Mouse (Mus musculus): ENCODE results near the gene Tmem231. TPM values are rescaled to one million over a fixed set of nuclear protein-coding genes. Genes with fewer than 3 reads are reported as not detected.

Tmem231 gene
- polyA plus RNA-seq, 1 experiment from 2014 or later: 15.8 TPM

GRCm38 (mm10) chr8:111889931-111890910 lies 43.5 kb downstream of the Tmem231 start:
- peaks cover 7% of the 10 kb centered on the region; the same call in 1 of the 2 replicates for H3K4me1 ChIP-seq (ENCODE audit: control insufficient read depth, insufficient read depth, low read length)
- 0 out of 2 replicates have a peak, but pooled peaks have one; percentile 28 for ATAC-seq (ENCODE audit: low read depth)
- WGBS: 11% methylated on average over 79 of the region's 86 CpGs
- peak overlapping the region; percentile 22 for H3K4me3 ChIP-seq (ENCODE audit: low read depth, low read length)
- H3K4me2 ChIP-seq (ENCODE audit: low read depth, low read length): peak overlapping the region; percentile 44
- H3K27me3 ChIP-seq (replicated peaks; ENCODE audit: control insufficient read depth, insufficient read depth, low read length): peaks cover 30% of the 10 kb centered on the region
- no peak for DNase-seq (ENCODE audit: low spot score)
- no peaks in the 10 kb centered on the region for H3K9me3 ChIP-seq (ENCODE audit: control insufficient read depth, low read length)
- no peaks in the 10 kb centered on the region for H3K36me3 ChIP-seq (ENCODE audit: control insufficient read depth, insufficient read depth, low read length)
- no peak overlapping the region for H3K27ac ChIP-seq (replicated peaks; ENCODE audit: low read depth, low read length)
- no peak overlapping the region for H3K9ac ChIP-seq (ENCODE audit: low read depth, low read length)

- Histone ChIP-seq H3K4me2 (ENCODE audit: low read depth, low read length) (no peak overlapping the region), H3K9me3 (ENCODE audit: control insufficient read depth, low read length) (no peaks in the 10 kb centered on the region), H3K9ac (ENCODE audit: low read depth, low read length) (no peak overlapping the region), H3K4me3 (ENCODE audit: low read depth, low read length) (no peak overlapping the region), H3K36me3 (ENCODE audit: control insufficient read depth, insufficient read depth, low read length) (no peaks in the 10 kb centered on the region), H3K27ac (replicated peaks; ENCODE audit: low read depth, low read length) (no peak overlapping the region), H3K27me3 (replicated peaks; ENCODE audit: control insufficient read depth, insufficient read depth, low read length) (peaks cover 30% of the 10 kb centered on the region), H3K4me1 (ENCODE audit: control insufficient read depth, insufficient read depth, low read length) (peaks cover 7% of the 10 kb centered on the region; the same call in 1 of the 2 replicates)
- DNase-seq (ENCODE audit: low spot score) (peak; percentile 87), ATAC-seq (ENCODE audit: low read depth) (peak; percentile 80)
- WGBS: 19% methylated on average over 7 of the region's 7 CpGs
Measured at GRCm38 (mm10) chr8:111888091-111888650, 45.5 kb downstream of the Tmem231 start.

- Histone ChIP-seq H3K4me3 (ENCODE audit: low read depth, low read length) (no peak overlapping the region), H3K9me3 (ENCODE audit: control insufficient read depth, low read length) (no peaks in the 10 kb centered on the region), H3K27me3 (replicated peaks; ENCODE audit: control insufficient read depth, insufficient read depth, low read length) (peaks cover 30% of the 10 kb centered on the region), H3K36me3 (ENCODE audit: control insufficient read depth, insufficient read depth, low read length) (no peaks in the 10 kb centered on the region), H3K4me1 (ENCODE audit: control insufficient read depth, insufficient read depth, low read length) (peaks cover 7% of the 10 kb centered on the region; the same call in 1 of the 2 replicates), H3K9ac (ENCODE audit: low read depth, low read length) (no peak overlapping the region), H3K27ac (replicated peaks; ENCODE audit: low read depth, low read length) (no peak overlapping the region), H3K4me2 (ENCODE audit: low read depth, low read length) (no peak overlapping the region)
- WGBS: 83% methylated on average over 1 of the region's 1 CpGs
- ATAC-seq (ENCODE audit: low read depth) (no peak), DNase-seq (ENCODE audit: low spot score) (no peak)
Measured at GRCm38 (mm10) chr8:111887479-111887878, 46.2 kb downstream of the Tmem231 start.

GRCm38 (mm10) chr8:111883615-111884014 lies 50.1 kb downstream of the Tmem231 start:
- ATAC-seq (ENCODE audit: low read depth) (no peak), DNase-seq (ENCODE audit: low spot score) (no peak)
- H3K36me3 ChIP-seq (ENCODE audit: control insufficient read depth, insufficient read depth, low read length): no peaks in the 10 kb centered on the region
- H3K27ac ChIP-seq (replicated peaks; ENCODE audit: low read depth, low read length): no peak overlapping the region
- no peak overlapping the region for H3K9ac ChIP-seq (ENCODE audit: low read depth, low read length)
- peaks cover 7% of the 10 kb centered on the region; the same call in 1 of the 2 replicates for H3K4me1 ChIP-seq (ENCODE audit: control insufficient read depth, insufficient read depth, low read length)
- no peak overlapping the region for H3K4me3 ChIP-seq (ENCODE audit: low read depth, low read length)
- H3K27me3 ChIP-seq (replicated peaks; ENCODE audit: control insufficient read depth, insufficient read depth, low read length): 0 out of 2 replicates have a peak, but pooled peaks cover 5% of the 10 kb centered on the region
- 73% methylated on average over 4 of the region's 4 CpGs for WGBS
- no peaks in the 10 kb centered on the region for H3K9me3 ChIP-seq (ENCODE audit: control insufficient read depth, low read length)
- H3K4me2 ChIP-seq (ENCODE audit: low read depth, low read length): no peak overlapping the region

- Histone ChIP-seq H3K27ac (replicated peaks; ENCODE audit: low read depth, low read length) (no peak overlapping the region), H3K4me2 (ENCODE audit: low read depth, low read length) (no peak overlapping the region), H3K4me1 (ENCODE audit: control insufficient read depth, insufficient read depth, low read length) (no peaks in the 10 kb centered on the region), H3K9ac (ENCODE audit: low read depth, low read length) (no peak overlapping the region), H3K9me3 (ENCODE audit: control insufficient read depth, low read length) (no peaks in the 10 kb centered on the region), H3K27me3 (replicated peaks; ENCODE audit: control insufficient read depth, insufficient read depth, low read length) (no peaks in the 10 kb centered on the region), H3K36me3 (ENCODE audit: control insufficient read depth, insufficient read depth, low read length) (no peaks in the 10 kb centered on the region), H3K4me3 (ENCODE audit: low read depth, low read length) (no peak overlapping the region)
- ATAC-seq (ENCODE audit: low read depth) (peak; percentile 62), DNase-seq (ENCODE audit: low spot score) (peak; percentile 79)
- 0% methylated on average over 2 of the region's 2 CpGs for WGBS
Measured at GRCm38 (mm10) chr8:111881591-111881990, 52.1 kb downstream of the Tmem231 start.

GRCm38 (mm10) chr8:111877711-111878110 lies 56.0 kb downstream of the Tmem231 start:
- no peak for ATAC-seq (ENCODE audit: low read depth)
- WGBS: 77% methylated on average over 9 of the region's 9 CpGs
- no peak for DNase-seq (ENCODE audit: low spot score)
- H3K27me3 ChIP-seq (replicated peaks; ENCODE audit: control insufficient read depth, insufficient read depth, low read length): no peaks in the 10 kb centered on the region
- no peak overlapping the region for H3K27ac ChIP-seq (replicated peaks; ENCODE audit: low read depth, low read length)
- no peak overlapping the region for H3K4me2 ChIP-seq (ENCODE audit: low read depth, low read length)
- 0 out of 2 replicates have a peak, but pooled peaks cover 4% of the 10 kb centered on the region for H3K36me3 ChIP-seq (ENCODE audit: control insufficient read depth, insufficient read depth, low read length)
- H3K4me1 ChIP-seq (ENCODE audit: control insufficient read depth, insufficient read depth, low read length): peaks cover 9% of the 10 kb centered on the region; the same call in 1 of the 2 replicates
- no peaks in the 10 kb centered on the region for H3K9me3 ChIP-seq (ENCODE audit: control insufficient read depth, low read length)
- no peak overlapping the region for H3K4me3 ChIP-seq (ENCODE audit: low read depth, low read length)
- no peak overlapping the region for H3K9ac ChIP-seq (ENCODE audit: low read depth, low read length)

- H3K9ac ChIP-seq (ENCODE audit: low read depth, low read length): peak within 1 kb of the TSS; percentile 76
- ATAC-seq (ENCODE audit: low read depth) (peak; percentile 99), DNase-seq (ENCODE audit: low spot score) (peak; percentile 98)
- H3K27ac ChIP-seq (replicated peaks; ENCODE audit: low read depth, low read length): peak within 1 kb of the TSS; percentile 84
- peaks cover 9% of the 10 kb centered on the region; the same call in 1 of the 2 replicates for H3K4me1 ChIP-seq (ENCODE audit: control insufficient read depth, insufficient read depth, low read length)
- H3K36me3 ChIP-seq (ENCODE audit: control insufficient read depth, insufficient read depth, low read length): 0 out of 2 replicates have a peak, but pooled peaks cover 4% of the 10 kb centered on the region
- peak within 1 kb of the TSS; percentile 79 for H3K4me3 ChIP-seq (ENCODE audit: low read depth, low read length)
- H3K9me3 ChIP-seq (ENCODE audit: control insufficient read depth, low read length): no peaks in the 10 kb centered on the region
- WGBS: 2% methylated on average over 16 of the region's 53 CpGs
- H3K4me2 ChIP-seq (ENCODE audit: low read depth, low read length): peak within 1 kb of the TSS; percentile 72
- H3K27me3 ChIP-seq (replicated peaks; ENCODE audit: control insufficient read depth, insufficient read depth, low read length): no peaks in the 10 kb centered on the region
Measured at GRCm38 (mm10) chr8:111876355-111876948, 57.2 kb downstream of the Tmem231 start, which contains the start of gene Tmem170. Gene Tmem170 (minus strand): TSS chr8:111876750.

GRCm38 (mm10) chr8:111875758-111876157 lies 57.9 kb downstream of the Tmem231 start:
- DNase-seq (ENCODE audit: low spot score): no peak
- Histone ChIP-seq H3K36me3 (ENCODE audit: control insufficient read depth, insufficient read depth, low read length) (0 out of 2 replicates have a peak, but pooled peaks cover 4% of the 10 kb centered on the region), H3K4me3 (ENCODE audit: low read depth, low read length) (peak overlapping the region; percentile 79), H3K27me3 (replicated peaks; ENCODE audit: control insufficient read depth, insufficient read depth, low read length) (no peaks in the 10 kb centered on the region), H3K27ac (replicated peaks; ENCODE audit: low read depth, low read length) (peak overlapping the region; percentile 84), H3K4me2 (ENCODE audit: low read depth, low read length) (peak overlapping the region; percentile 72), H3K4me1 (ENCODE audit: control insufficient read depth, insufficient read depth, low read length) (peaks cover 9% of the 10 kb centered on the region; the same call in 1 of the 2 replicates), H3K9me3 (ENCODE audit: control insufficient read depth, low read length) (no peaks in the 10 kb centered on the region), H3K9ac (ENCODE audit: low read depth, low read length) (peak overlapping the region; percentile 76)
- 18% methylated on average over 9 of the region's 9 CpGs for WGBS
- ATAC-seq (ENCODE audit: low read depth): no peak
